Mouse (Mus musculus) liver, embryonic 14.5 days (tissue): ENCODE data around the gene Gm21411. TPM values are rescaled to one million over a fixed set of nuclear protein-coding genes. Genes with fewer than 3 reads are reported as not detected.
A peak's percentile ranks its signal among the peaks of the same experiment; 100 is the strongest.
"Not testable (repeated sequence)": the region's sequence is repeated elsewhere in the genome, so short reads cannot be mapped to it uniquely, and the experiment has no call there.

ENCODE experiments used
- ATAC-seq: fragments of 200-750 bp; cut with Nextera tagmentation; 2 replicates; pipeline ENCODE4 v1.8.0; 2017; ENCODE audit warnings: moderate number of reproducible peaks, mild to moderate bottlenecking, moderate library complexity; ENCODE audit not compliant: insufficient read depth
- DNase-seq, 3 experiments: peaks; one replicate each; pipeline ENCODE4 v3.0.0-alpha.2; 2012 to 2013; ENCODE audit warnings: low read depth in 3 of 3, low spot score in 3 of 3
- H3K27ac ChIP-seq: fragments of 300-500 bp; sonication (generic); 2 replicates; pipeline ENCODE4 v1.5.1; 2014; ENCODE audit warnings: moderate library complexity, mild to moderate bottlenecking, control low read depth, inconsistent platforms
- H3K27me3 ChIP-seq: fragments of 300-500 bp; sonication (generic); 2 replicates; pipeline ENCODE4 v1.6.1; 2014; ENCODE audit warnings: mild to moderate bottlenecking, low read length, moderate library complexity; ENCODE audit not compliant: control insufficient read depth, insufficient read depth
- H3K36me3 ChIP-seq: fragments of 300-500 bp; sonication (generic); replicated peaks from 2 replicates; pipeline ENCODE4 v1.6.1; 2014; ENCODE audit warnings: low read depth; ENCODE audit not compliant: control insufficient read depth, insufficient read depth
- H3K4me1 ChIP-seq, 2 experiments: fragments of 200-500 bp in 1 of 2; fragments of 300-500 bp in 1 of 2; sonication (generic) in 1 of 2; replicated peaks; 2 replicates each; pipeline ENCODE4 v1.6.1; 2012 to 2014; ENCODE audit warnings: antibody characterized with exemption in 1 of 2, inconsistent platforms in 1 of 2, low read length in 1 of 2; ENCODE audit not compliant: control insufficient read depth in 2 of 2, insufficient read depth in 2 of 2
- H3K4me2 ChIP-seq: fragments of 300-500 bp; sonication (generic); 2 replicates; pipeline ENCODE4 v1.6.1; 2014; ENCODE audit warnings: low read depth, mild to moderate bottlenecking, control low read depth, moderate library complexity
- H3K4me3 ChIP-seq, 2 experiments: fragments of 200-500 bp in 1 of 2; fragments of 300-500 bp in 1 of 2; sonication (generic) in 1 of 2; 2 replicates each; pipeline ENCODE4 v1.5.1; 2012 to 2014; ENCODE audit warnings: low read depth in 2 of 2, low read length in 2 of 2, mild to moderate bottlenecking in 2 of 2, control low read depth in 1 of 2, inconsistent platforms in 1 of 2, moderate library complexity in 1 of 2; ENCODE audit not compliant: insufficient read depth in 1 of 2
- H3K9ac ChIP-seq: fragments of 300-500 bp; sonication (generic); replicated peaks from 2 replicates; pipeline ENCODE4 v1.6.1; 2014; ENCODE audit warnings: mild to moderate bottlenecking, control low read depth, moderate library complexity
- H3K9me3 ChIP-seq: fragments of 300-500 bp; sonication (generic); 2 replicates; pipeline ENCODE4 v1.6.1; 2016; ENCODE audit warnings: low read length, mixed read lengths; ENCODE audit not compliant: control insufficient read depth
- CTCF ChIP-seq: IDR thresholded peaks from 2 replicates; pipeline ENCODE4 v1.5.1; 2016; ENCODE audit warnings: antibody characterized with exemption, low read depth, control low read depth
- EP300 ChIP-seq: IDR thresholded peaks from 2 replicates; pipeline ENCODE4 v1.6.1; 2016; ENCODE audit warnings: antibody characterized with exemption, low read depth
- WGBS: fragments of 180-500 bp; shearing (Covaris S2); extraction: QIAGEN DNeasy Blood & Tissue Kit; methylation state at CpG from one replicate; pipeline ENCODE4 v1.1.7; 2014; ENCODE audit not compliant: insufficient replicate concordance; 5-methylcytosine and 5-hydroxymethylcytosine counted together
- polyA plus RNA-seq, 2 experiments: library from polyadenylated mRNA; depleted of rRNA in 1 of 2; stranded (reverse) in 1 of 2; unstranded in 1 of 2; fragments of >200 nt; fragmentation: Nextera tagmentation in 1 of 2; extraction: Ambion mirVana in 1 of 2; gene quantifications; 2 replicates each; pipeline versions ENCODE4 v1.2.1 to v1.2.3; 2012 to 2014

The Gm21411 gene
- polyA plus RNA-seq (2012; rRNA removed) (not detected in 2 replicates), polyA plus RNA-seq (2014; fragmentation: Nextera tagmentation; extraction: Ambion mirVana) (not detected in 2 replicates)

- not testable (repeated sequence) for H3K4me3 ChIP-seq, H3K9ac ChIP-seq, H3K4me2 ChIP-seq, H3K9me3 ChIP-seq, H3K27ac ChIP-seq, H3K27me3 ChIP-seq, H3K4me1 ChIP-seq, DNase-seq, H3K36me3 ChIP-seq, ATAC-seq
- 52% methylated on average over 9 of the region's 9 CpGs for WGBS
Measured at GRCm38 (mm10) chr4:146909386-146910137, at the start of gene Gm21411. TSS of gene Gm21411 (minus strand) at chr4:146909590.

DNA sequence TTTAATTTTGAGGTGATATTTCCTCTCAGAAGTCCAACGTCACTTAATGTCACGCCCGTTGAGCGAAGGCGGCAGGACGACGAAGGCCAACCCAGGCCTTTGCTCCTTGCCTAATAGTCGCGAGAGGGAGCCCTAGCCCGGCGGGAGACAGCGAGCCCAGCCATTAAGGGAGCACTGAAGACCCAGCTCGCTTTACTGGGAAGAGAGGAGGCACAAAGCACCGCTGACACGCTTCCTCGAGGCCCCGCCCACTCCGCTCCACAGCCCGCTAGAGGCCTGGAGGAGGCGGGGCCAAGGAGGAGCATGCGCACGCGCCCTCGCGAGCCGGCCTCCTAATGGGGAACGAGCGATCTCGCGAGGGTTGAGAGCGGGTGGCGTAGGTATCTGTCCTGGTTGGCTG lies 32.3 kb upstream of the Gm21411 start:
- H3K9me3 ChIP-seq, ATAC-seq, H3K9ac ChIP-seq, H3K36me3 ChIP-seq, H3K27me3 ChIP-seq, H3K4me3 ChIP-seq, H3K4me1 ChIP-seq, H3K4me2 ChIP-seq, H3K27ac ChIP-seq, DNase-seq: not testable (repeated sequence)
- 49% methylated on average over 32 of the region's 32 CpGs for WGBS

- peak; percentile 15; the same call in 1 of the 2 replicates for ATAC-seq
- no peak overlapping the region for H3K27ac ChIP-seq
- H3K36me3 ChIP-seq, result no peaks in the 10 kb centered on the region
- no peaks in the 10 kb centered on the region for H3K4me1 ChIP-seq
- TF ChIP-seq EP300 (no peak), CTCF (no peak)
- no peaks in the 10 kb centered on the region; the same call in 1 of the 2 replicates for H3K27me3 ChIP-seq
- 9% methylated on average over 77 of the region's 77 CpGs for WGBS
- no peak overlapping the region for H3K9ac ChIP-seq
- no peak overlapping the region for H3K4me3 ChIP-seq
- H3K4me2 ChIP-seq, result peak overlapping the region; percentile 11; the same call in 1 of the 2 replicates
- H3K9me3 ChIP-seq, result peaks cover 5% of the 10 kb centered on the region
- DNase-seq, result no peak
Measured at GRCm38 (mm10) chr4:146932311-146933082, 23.1 kb upstream of the Gm21411 start.

DNA sequence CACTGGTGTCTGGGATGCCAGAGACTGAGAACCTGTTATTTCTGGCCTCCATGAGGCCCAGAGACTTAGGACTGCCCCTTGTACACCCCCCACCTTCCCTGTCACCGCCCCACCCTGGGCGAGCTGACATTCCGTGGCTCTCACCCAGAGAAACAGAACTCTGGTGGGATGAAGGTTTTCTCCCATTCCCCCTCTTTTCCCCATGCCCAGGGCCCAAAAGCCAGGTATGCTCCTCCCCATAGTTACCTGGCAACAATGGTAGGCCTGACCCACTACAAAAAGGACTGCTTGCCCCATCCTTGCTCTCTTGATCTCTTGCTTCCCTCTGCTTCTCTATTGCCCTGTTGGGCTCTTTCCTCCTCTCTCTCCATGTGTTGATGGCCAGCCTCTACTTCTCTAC lies 5.8 kb upstream of the Gm21411 start:
- no peak for DNase-seq
- H3K4me3 ChIP-seq, result no peak overlapping the region
- H3K27ac ChIP-seq, result no peak overlapping the region
- no peaks in the 10 kb centered on the region for H3K27me3 ChIP-seq
- H3K36me3 ChIP-seq, result no peaks in the 10 kb centered on the region
- no peaks in the 10 kb centered on the region for H3K9me3 ChIP-seq
- no peak overlapping the region for H3K4me2 ChIP-seq
- H3K9ac ChIP-seq, result no peak overlapping the region
- WGBS, result 62% methylated on average over 3 of the region's 3 CpGs
- TF ChIP-seq CTCF (no peak), EP300 (no peak)
- H3K4me1 ChIP-seq, result no peaks in the 10 kb centered on the region
- ATAC-seq, result no peak

GRCm38 (mm10) chr4:146908131-146908530 lies 1.3 kb downstream of the Gm21411 start:
- H3K27ac ChIP-seq, DNase-seq, H3K4me3 ChIP-seq, ATAC-seq, H3K36me3 ChIP-seq, H3K9ac ChIP-seq, H3K4me1 ChIP-seq, H3K27me3 ChIP-seq, H3K9me3 ChIP-seq, H3K4me2 ChIP-seq: not testable (repeated sequence)
- WGBS, result 85% methylated on average over 1 of the region's 1 CpGs

GRCm38 (mm10) chr4:146904782-146905181 lies 4.6 kb downstream of the Gm21411 start:
- H3K27me3 ChIP-seq, H3K36me3 ChIP-seq, DNase-seq, H3K9me3 ChIP-seq, ATAC-seq, H3K27ac ChIP-seq, H3K9ac ChIP-seq, H3K4me2 ChIP-seq, H3K4me1 ChIP-seq, H3K4me3 ChIP-seq: not testable (repeated sequence)
- whole genome bisulfite sequencing, result 53% methylated on average over 2 of the region's 2 CpGs

- DNase-seq, H3K4me1 ChIP-seq, H3K27ac ChIP-seq, H3K9me3 ChIP-seq, ATAC-seq, H3K27me3 ChIP-seq, H3K9ac ChIP-seq, H3K36me3 ChIP-seq, H3K4me2 ChIP-seq, H3K4me3 ChIP-seq: not testable (repeated sequence)
- WGBS, result 43% methylated on average over 3 of the region's 3 CpGs
Measured at GRCm38 (mm10) chr4:146903126-146903525, 6.3 kb downstream of the Gm21411 start.
